Mouse (Mus musculus) limb, embryonic 13.5 days (tissue): Measurements from ENCODE around the gene Cdk5r1. TPM values are rescaled to one million over a fixed set of nuclear protein-coding genes. Genes with fewer than 3 reads are reported as not detected.
A peak's percentile ranks its signal among the peaks of the same experiment; 100 is the strongest.

Source experiments
- ATAC-seq: fragments of 200-750 bp; cut with Nextera tagmentation; 2 replicates; pipeline ENCODE4 v1.8.0; 2017; ENCODE audit warnings: low read depth, moderate number of reproducible peaks, moderate TSS enrichment; ENCODE audit not compliant: low FRiP score
- H3K27ac ChIP-seq: fragments of 300-500 bp; sonication (generic); 2 replicates; pipeline ENCODE4 v1.5.1; 2015; ENCODE audit warnings: inconsistent platforms, mild to moderate bottlenecking, moderate library complexity
- H3K27me3 ChIP-seq: fragments of 300-500 bp; sonication (generic); 2 replicates; pipeline ENCODE4 v1.6.1; 2015; ENCODE audit warnings: mild to moderate bottlenecking, inconsistent platforms
- H3K36me3 ChIP-seq: fragments of 300-500 bp; sonication (generic); 2 replicates; pipeline ENCODE4 v1.6.1; 2015; ENCODE audit warnings: inconsistent platforms, mild to moderate bottlenecking, moderate library complexity
- H3K4me1 ChIP-seq: fragments of 300-500 bp; sonication (generic); 2 replicates; pipeline ENCODE4 v1.6.1; 2015; ENCODE audit warnings: inconsistent platforms
- H3K4me2 ChIP-seq: fragments of 300-500 bp; sonication (generic); replicated peaks from 2 replicates; pipeline ENCODE4 v1.6.1; 2015; ENCODE audit warnings: inconsistent platforms, mild to moderate bottlenecking, moderate library complexity
- H3K4me3 ChIP-seq: fragments of 300-500 bp; sonication (generic); 2 replicates; pipeline ENCODE4 v1.5.1; 2015; ENCODE audit warnings: moderate library complexity, mild to moderate bottlenecking, inconsistent platforms
- H3K9ac ChIP-seq: fragments of 300-500 bp; sonication (generic); 2 replicates; pipeline ENCODE4 v1.6.1; 2015; ENCODE audit warnings: mild to moderate bottlenecking, inconsistent platforms
- H3K9me3 ChIP-seq: fragments of 300-500 bp; sonication (generic); 2 replicates; pipeline ENCODE4 v1.6.1; 2016; ENCODE audit warnings: inconsistent platforms
- WGBS: fragments of 180-500 bp; shearing (Covaris S2); methylation state at CpG from one replicate; pipeline ENCODE4 v1.1.7; 2015; 5-methylcytosine and 5-hydroxymethylcytosine counted together
- polyA plus RNA-seq: library from polyadenylated mRNA; unstranded; fragments of >200 nt; fragmentation: Nextera tagmentation; extraction: Ambion mirVana; gene quantifications from 2 replicates; pipeline ENCODE4 v1.2.1, GENCODE M21; 2015

Cdk5r1 gene
- polyA plus RNA-seq, 1 experiment from 2014 or later, result 3.3 TPM

DNA sequence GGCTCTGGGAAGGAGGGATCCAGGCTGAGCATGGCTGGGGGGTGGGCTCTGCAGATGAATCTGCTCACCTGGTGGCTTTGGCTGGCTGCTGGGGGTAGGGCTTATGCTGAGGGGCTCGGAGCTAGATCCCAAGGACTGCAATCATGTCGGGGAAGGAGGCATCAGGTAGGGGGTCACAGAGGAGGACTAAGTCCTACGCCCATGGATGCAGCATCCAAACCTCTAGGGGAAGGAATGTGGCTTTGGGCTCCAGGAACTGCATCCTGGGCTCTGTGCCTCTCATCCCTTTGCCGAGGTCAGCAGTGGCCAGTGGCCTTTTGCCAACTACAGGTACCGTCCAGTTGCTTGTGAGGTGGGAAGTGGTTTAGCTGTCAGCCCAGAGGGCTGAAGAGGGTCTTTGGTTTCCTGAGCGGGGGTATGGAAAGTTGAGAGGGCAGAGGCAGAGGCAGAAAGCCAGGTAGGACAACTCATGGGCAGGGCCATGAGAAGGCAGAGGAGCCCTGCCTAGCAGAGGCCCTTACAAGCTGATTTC, 6.8 kb downstream of the Cdk5r1 start:
- H3K27me3 ChIP-seq, result peaks cover 1% of the 10 kb centered on the region; the same call in 1 of the 2 replicates
- H3K4me1 ChIP-seq, result peaks cover 17% of the 10 kb centered on the region
- no peaks in the 10 kb centered on the region; the same call in 1 of the 2 replicates for H3K36me3 ChIP-seq
- no peaks in the 10 kb centered on the region for H3K9me3 ChIP-seq
- H3K9ac ChIP-seq, result no peak overlapping the region; the same call in 1 of the 2 replicates
- 78% methylated on average over 6 of the region's 6 CpGs for WGBS
- no peak for ATAC-seq
- H3K4me3 ChIP-seq, result no peak overlapping the region
- no peak overlapping the region for H3K27ac ChIP-seq
- no peak overlapping the region for H3K4me2 ChIP-seq

DNA sequence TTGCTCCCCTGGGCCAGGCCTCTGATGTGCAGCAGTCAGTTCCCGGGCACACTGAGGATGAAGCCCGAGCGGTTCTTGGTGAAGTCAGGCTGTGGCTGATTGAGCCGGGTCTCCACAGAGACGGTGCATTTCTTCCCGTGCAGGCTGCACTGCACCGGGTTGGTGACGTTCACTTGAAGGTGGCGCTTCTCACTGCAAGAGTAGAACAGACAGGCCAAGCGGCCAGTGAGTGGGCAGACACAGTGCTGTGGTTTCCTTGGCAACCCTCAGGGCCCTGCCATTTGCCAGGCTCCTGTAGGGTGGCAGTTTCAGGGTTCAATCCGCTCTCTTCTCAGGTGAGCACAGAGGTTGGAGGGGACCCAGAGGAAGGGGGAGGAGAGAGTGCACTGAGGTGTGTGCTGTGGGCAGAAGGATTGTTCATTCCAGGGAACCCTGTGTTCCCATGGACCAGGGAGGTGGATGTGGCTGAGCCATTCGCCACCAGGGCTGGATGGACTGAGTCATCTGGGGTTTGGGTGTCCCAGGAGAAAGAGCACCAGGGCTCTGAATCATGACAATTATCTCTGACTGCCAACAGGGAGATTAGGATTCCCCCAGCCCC, 7.5 kb downstream of the Cdk5r1 start:
- no peak overlapping the region for H3K27ac ChIP-seq
- H3K36me3 ChIP-seq, result no peaks in the 10 kb centered on the region; the same call in 1 of the 2 replicates
- WGBS, result 36% methylated on average over 12 of the region's 12 CpGs
- H3K4me3 ChIP-seq, result no peak overlapping the region
- H3K9ac ChIP-seq, result peak overlapping the region; percentile 13; the same call in 1 of the 2 replicates
- H3K9me3 ChIP-seq, result no peaks in the 10 kb centered on the region
- peaks cover 17% of the 10 kb centered on the region for H3K4me1 ChIP-seq
- no peaks in the 10 kb centered on the region for H3K27me3 ChIP-seq
- no peak overlapping the region for H3K4me2 ChIP-seq
- no peak for ATAC-seq

DNA sequence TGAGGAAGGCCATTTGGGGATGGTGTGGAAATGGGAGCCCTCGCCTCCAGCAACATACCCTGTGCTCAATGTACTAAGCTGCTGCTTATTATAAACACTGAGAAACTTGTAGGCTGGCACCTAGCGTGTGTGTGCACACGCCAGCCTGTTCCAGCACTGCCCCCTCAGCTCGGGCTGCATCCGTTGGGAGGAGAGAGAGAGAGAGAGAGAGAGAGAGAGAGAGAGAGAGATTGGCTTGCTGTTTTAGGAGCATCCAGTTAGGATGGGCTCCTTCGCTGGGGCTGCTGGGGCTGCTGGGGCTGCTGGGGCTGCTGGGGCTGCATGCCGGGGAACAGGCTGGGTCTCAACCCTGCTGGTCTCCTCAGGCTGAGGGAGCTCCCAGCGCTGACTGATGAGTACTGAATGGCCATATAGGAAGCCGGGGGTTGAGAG, 8.3 kb downstream of the Cdk5r1 start:
- Histone ChIP-seq H3K9me3 (no peaks in the 10 kb centered on the region), H3K27me3 (no peaks in the 10 kb centered on the region), H3K4me1 (peaks cover 16% of the 10 kb centered on the region), H3K27ac (no peak overlapping the region), H3K4me3 (no peak overlapping the region), H3K4me2 (no peak overlapping the region), H3K36me3 (no peaks in the 10 kb centered on the region; the same call in 1 of the 2 replicates), H3K9ac (no peak overlapping the region)
- 74% methylated on average over 9 of the region's 9 CpGs for WGBS
- ATAC-seq, result no peak

DNA sequence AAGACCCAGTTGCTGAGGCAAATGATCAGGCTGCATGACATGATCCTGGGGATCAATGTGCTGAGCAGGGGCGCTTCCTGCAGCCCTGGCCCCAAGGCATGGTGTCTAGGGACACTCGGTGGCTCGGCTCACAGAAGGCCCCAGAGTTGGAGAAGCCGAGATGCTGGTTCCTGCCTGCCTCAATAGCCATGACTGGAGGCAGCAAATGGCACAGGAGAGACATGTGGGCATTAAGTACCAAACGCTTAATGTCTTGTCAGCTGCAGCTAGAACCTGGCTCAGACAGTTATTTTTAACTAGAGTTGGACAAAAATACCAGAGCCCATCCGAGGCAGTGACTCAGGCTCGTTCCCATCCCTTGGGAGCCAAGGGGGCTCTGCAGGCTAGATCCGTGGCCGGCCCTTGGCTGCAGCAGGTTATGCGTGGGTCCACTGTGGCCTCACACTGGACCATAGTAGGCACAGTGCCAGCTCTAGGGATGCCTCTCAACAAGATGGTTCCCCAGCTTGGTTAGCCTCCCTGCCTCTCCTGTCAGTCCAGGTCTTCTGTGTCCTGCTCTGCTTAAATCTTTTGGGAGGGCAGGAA, 8.9 kb downstream of the Cdk5r1 start:
- H3K27ac ChIP-seq, result no peak overlapping the region
- no peaks in the 10 kb centered on the region for H3K9me3 ChIP-seq
- H3K4me2 ChIP-seq, result no peak overlapping the region
- no peak for ATAC-seq
- H3K4me3 ChIP-seq, result no peak overlapping the region
- H3K27me3 ChIP-seq, result no peaks in the 10 kb centered on the region
- peaks cover 16% of the 10 kb centered on the region for H3K4me1 ChIP-seq
- WGBS, result 77% methylated on average over 10 of the region's 10 CpGs
- no peaks in the 10 kb centered on the region; the same call in 1 of the 2 replicates for H3K36me3 ChIP-seq
- no peak overlapping the region for H3K9ac ChIP-seq

DNA sequence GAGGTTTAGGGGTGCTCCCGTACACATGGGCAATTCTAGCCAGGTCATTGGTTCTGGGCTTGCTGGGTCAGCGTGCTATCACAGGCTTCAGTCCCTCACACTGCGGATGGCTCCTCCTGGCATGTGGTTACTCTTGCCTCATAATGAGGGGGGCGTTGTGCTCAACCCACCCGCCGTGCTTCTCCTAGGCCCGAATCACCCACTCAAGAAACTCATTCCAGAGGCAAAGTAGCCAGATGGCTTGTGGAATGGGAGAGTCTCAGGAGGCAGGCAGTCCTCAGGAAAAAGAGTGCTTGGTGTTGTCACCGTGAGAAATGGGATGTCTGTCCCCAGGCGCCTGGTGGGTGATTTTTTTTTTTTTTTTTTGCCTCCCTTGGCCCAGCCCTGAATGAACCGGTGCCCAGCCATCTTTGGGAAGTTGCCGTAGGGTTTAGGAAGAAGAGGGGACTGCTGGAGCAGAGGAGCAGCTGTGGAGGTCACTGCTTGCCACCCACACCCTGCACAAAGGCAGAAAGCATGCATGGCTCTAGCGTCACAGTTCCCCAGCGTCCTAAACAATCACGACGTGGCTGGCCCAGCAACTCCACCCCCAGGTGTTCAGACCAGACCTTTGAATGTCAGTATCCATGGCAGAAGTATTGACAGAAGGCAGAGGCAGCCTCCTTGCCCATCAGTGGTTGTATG, 11.2 kb downstream of the Cdk5r1 start:
- Histone ChIP-seq H3K36me3 (no peaks in the 10 kb centered on the region; the same call in 1 of the 2 replicates), H3K27me3 (no peaks in the 10 kb centered on the region), H3K9ac (no peak overlapping the region), H3K4me3 (no peak overlapping the region), H3K4me1 (peaks cover 20% of the 10 kb centered on the region), H3K4me2 (no peak overlapping the region), H3K9me3 (no peaks in the 10 kb centered on the region), H3K27ac (no peak overlapping the region)
- ATAC-seq, result no peak
- 68% methylated on average over 15 of the region's 15 CpGs for WGBS

DNA sequence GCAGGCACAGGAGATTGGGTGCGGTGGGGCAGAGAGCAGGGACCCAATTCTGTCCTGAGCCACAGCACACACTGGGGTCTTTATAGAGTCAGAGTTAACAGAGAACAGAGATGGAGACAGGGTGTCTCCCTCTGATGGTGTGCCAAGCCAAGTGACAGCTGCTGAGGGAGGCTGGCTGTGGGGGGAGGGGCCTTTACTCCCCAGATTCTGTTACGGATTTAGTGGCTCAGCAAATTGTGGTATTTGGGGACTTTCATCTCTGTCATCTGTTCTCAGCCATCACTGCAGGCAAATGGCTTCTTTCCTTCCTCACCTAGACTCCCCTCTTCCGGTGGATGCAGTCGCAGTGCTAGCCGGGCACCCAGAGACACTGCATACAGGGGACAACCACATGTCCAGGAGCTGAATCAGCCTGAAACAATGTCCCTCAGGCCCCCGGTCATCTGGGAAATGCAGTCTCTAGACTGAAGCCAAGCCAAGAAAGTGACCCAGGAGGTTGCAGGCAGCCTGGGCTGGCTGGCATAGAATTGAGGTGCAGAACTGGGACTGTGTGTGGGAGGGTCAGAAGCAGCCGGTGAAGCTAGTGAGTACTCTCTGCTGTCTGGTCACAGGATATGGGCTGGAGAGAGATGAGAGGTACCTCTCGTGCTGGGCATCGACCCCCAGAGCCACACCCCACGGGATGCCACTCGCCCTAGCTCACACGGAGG, 12.5 kb downstream of the Cdk5r1 start:
- Histone ChIP-seq H3K4me2 (no peak overlapping the region; the same call in 1 of the 2 replicates), H3K4me3 (no peak overlapping the region), H3K9ac (0 out of 2 replicates have a peak overlapping the region, but pooled peaks have one; percentile 1), H3K4me1 (peaks cover 20% of the 10 kb centered on the region), H3K27ac (peak overlapping the region; percentile 33; the same call in 1 of the 2 replicates), H3K36me3 (no peaks in the 10 kb centered on the region), H3K27me3 (no peaks in the 10 kb centered on the region), H3K9me3 (no peaks in the 10 kb centered on the region)
- ATAC-seq, result 0 out of 2 replicates have a peak, but pooled peaks have one; percentile 48
- WGBS, result 42% methylated on average over 12 of the region's 12 CpGs

DNA sequence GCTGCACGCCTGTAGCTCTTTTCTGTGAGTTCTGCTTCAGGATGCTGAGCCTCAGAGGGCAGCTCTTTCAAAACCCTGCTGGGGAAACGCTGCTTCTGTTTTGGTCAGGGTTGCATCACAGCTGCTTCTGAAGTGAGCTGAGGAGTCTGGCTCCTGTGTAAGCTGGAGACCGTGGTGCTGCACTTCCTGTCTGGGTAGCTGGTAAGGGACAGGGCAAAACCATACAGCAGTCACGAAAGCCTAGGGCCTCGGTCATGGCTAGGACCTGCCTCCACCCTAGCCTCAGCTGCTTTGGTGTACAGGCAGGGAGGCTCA, 13.0 kb downstream of the Cdk5r1 start:
- WGBS, result 44% methylated on average over 5 of the region's 5 CpGs
- no peak overlapping the region for H3K4me3 ChIP-seq
- no peaks in the 10 kb centered on the region for H3K9me3 ChIP-seq
- no peak for ATAC-seq
- H3K27ac ChIP-seq, result peak overlapping the region; percentile 33; the same call in 1 of the 2 replicates
- H3K9ac ChIP-seq, result 0 out of 2 replicates have a peak overlapping the region, but pooled peaks have one; percentile 1
- H3K4me1 ChIP-seq, result peaks cover 20% of the 10 kb centered on the region
- H3K4me2 ChIP-seq, result no peak overlapping the region; the same call in 1 of the 2 replicates
- no peaks in the 10 kb centered on the region for H3K36me3 ChIP-seq
- no peaks in the 10 kb centered on the region for H3K27me3 ChIP-seq

DNA sequence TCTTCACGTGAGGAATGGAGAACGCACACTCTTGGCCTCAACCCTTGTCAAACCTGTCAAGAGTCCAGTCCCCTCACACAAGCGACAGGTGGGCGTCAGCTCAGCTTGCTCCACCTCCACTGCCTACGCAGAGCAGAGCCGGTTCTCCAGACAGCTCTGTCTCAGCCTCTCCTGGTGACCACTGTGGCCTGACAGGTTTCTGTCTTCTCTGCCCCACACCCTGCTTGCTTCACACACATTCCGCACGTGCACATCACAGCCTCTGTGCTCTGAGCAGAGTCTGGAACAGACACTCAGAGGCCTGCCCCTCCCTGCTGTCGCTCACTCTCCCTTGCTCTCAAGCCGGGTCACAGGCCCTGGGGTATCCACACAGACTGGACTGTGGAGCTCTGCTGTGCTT, 14.0 kb downstream of the Cdk5r1 start:
- Histone ChIP-seq H3K4me3 (no peak overlapping the region), H3K4me2 (no peak overlapping the region), H3K4me1 (peaks cover 20% of the 10 kb centered on the region), H3K9me3 (no peaks in the 10 kb centered on the region), H3K27me3 (no peaks in the 10 kb centered on the region), H3K27ac (no peak overlapping the region), H3K36me3 (no peaks in the 10 kb centered on the region), H3K9ac (no peak overlapping the region)
- no peak for ATAC-seq
- 74% methylated on average over 10 of the region's 10 CpGs for WGBS

DNA sequence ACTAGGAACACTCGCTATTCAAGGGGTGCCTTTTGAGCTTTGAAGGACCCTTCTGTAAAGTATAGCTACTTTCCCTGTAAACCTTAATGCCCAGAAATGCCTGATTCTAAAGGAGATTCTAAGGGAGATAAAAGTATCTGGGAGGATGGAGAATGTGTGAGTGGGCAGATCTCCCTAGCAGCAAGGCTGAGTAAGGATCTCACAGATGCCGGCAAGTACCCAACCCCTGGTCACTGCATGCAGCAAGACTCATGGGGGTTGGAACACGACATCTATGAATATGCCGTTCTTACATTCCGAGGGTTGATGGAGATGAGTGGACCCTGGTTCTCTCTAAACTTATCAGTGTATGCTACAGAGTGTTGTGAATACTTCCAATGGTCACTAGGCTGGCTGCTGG, 16.4 kb downstream of the Cdk5r1 start:
- WGBS, result 91% methylated on average over 5 of the region's 5 CpGs
- H3K9me3 ChIP-seq, result no peaks in the 10 kb centered on the region
- H3K27ac ChIP-seq, result no peak overlapping the region
- no peaks in the 10 kb centered on the region for H3K27me3 ChIP-seq
- H3K9ac ChIP-seq, result no peak overlapping the region
- peaks cover 22% of the 10 kb centered on the region for H3K4me1 ChIP-seq
- H3K36me3 ChIP-seq, result no peaks in the 10 kb centered on the region
- no peak overlapping the region for H3K4me2 ChIP-seq
- H3K4me3 ChIP-seq, result no peak overlapping the region
- no peak for ATAC-seq

DNA sequence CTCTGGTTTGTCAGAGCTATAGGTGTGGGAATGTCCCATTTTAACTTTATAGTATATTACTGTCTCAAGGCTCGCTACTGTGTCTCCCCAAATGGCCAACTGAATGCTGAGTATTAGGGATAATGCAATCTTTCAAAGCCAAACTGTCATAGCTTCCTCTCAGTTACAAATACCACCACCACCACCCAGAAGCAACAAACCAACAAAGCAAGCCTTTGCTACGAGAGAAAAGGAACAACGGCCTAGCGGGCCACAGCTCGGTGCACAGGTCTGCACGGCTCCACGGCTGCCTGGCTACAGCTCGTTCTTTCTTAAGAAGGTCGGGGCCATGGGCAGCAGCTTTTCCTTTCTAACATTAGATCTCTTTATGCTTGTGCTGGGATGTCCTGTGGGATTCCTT, 18.0 kb downstream of the Cdk5r1 start:
- WGBS, result 86% methylated on average over 9 of the region's 9 CpGs
- peaks cover 22% of the 10 kb centered on the region for H3K4me1 ChIP-seq
- H3K27ac ChIP-seq, result no peak overlapping the region
- H3K36me3 ChIP-seq, result no peaks in the 10 kb centered on the region
- H3K4me2 ChIP-seq, result no peak overlapping the region
- no peak overlapping the region for H3K4me3 ChIP-seq
- H3K9ac ChIP-seq, result no peak overlapping the region
- no peaks in the 10 kb centered on the region for H3K27me3 ChIP-seq
- H3K9me3 ChIP-seq, result no peaks in the 10 kb centered on the region
- no peak for ATAC-seq

DNA sequence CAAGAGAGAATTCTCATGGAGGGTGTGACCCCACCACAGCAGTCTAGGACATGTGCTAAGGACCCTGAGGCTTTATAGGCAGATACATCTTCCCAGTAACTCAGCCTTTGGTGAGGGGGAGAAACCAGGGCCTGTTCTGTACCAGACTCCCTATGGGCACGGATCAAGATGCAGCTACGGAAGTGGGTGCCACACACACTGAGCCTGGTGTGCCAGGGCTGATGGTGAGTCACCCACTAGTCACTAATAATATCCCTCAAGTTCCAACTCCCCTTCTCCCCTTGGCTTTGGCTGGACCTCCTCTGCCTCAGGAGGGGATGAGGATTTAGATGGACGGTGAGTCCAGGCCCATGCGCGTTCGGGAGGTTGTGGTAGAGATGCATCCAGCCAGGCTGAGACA, 19.1 kb downstream of the Cdk5r1 start:
- Histone ChIP-seq H3K4me3 (no peak overlapping the region), H3K27me3 (no peaks in the 10 kb centered on the region), H3K9ac (no peak overlapping the region), H3K4me2 (no peak overlapping the region), H3K9me3 (no peaks in the 10 kb centered on the region), H3K36me3 (no peaks in the 10 kb centered on the region), H3K4me1 (peaks cover 19% of the 10 kb centered on the region; the same call in 1 of the 2 replicates), H3K27ac (no peak overlapping the region)
- no peak for ATAC-seq
- WGBS, result 91% methylated on average over 6 of the region's 6 CpGs

DNA sequence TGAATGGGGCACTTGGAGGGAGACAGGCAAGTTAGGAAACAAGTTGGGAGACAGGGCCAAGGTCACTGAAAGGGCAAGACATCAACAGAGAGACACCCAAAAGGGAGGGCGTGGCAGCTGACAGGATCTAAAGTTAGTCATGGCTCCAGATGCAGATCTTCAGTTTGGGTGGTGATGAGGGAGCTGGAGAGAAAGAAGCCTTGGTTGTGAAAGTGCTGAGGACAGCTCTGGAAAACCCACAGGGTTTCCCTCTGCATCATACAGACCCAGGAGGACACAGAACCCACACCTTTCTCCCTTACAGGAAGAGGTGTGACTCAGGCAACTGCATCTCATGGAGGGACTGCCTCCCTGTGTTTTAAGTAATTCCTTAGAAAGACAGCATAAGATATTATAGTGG, 19.8 kb downstream of the Cdk5r1 start:
- 87% methylated on average over 1 of the region's 1 CpGs for WGBS
- Histone ChIP-seq H3K4me2 (no peak overlapping the region), H3K9ac (no peak overlapping the region), H3K27me3 (no peaks in the 10 kb centered on the region), H3K4me1 (peaks cover 17% of the 10 kb centered on the region; the same call in 1 of the 2 replicates), H3K36me3 (no peaks in the 10 kb centered on the region), H3K27ac (no peak overlapping the region), H3K4me3 (no peak overlapping the region), H3K9me3 (no peaks in the 10 kb centered on the region)
- no peak for ATAC-seq
